Mouse (Mus musculus) gastrocnemius, adult 18-20 months (tissue): Measurements from ENCODE around the gene Litaf. TPM values are rescaled to one million over a fixed set of nuclear protein-coding genes. Genes with fewer than 3 reads are reported as not detected.

Experiments
- DNase-seq: peaks from one replicate; pipeline ENCODE4 v3.0.0; 2021; ENCODE audit warnings: low spot score
- microRNA-seq: library from miRNA; unstranded; fragments of <30 nt; microRNA quantifications from one replicate; pipeline ENCODE4 v1.2.0, GENCODE M21; 2021
- total RNA-seq, 2 experiments: library from RNA; stranded (reverse); gene quantifications; 2 replicates each; pipeline ENCODE4 v1.2.3; 2021

The Litaf gene
- total RNA-seq, 2 experiments from 2014 or later, result 8.7 to 10.7 TPM

GRCm38 (mm10) chr16:10919856-10920255 lies 146.1 kb downstream of the Litaf start:
- DNase-seq, result no peak

DNA sequence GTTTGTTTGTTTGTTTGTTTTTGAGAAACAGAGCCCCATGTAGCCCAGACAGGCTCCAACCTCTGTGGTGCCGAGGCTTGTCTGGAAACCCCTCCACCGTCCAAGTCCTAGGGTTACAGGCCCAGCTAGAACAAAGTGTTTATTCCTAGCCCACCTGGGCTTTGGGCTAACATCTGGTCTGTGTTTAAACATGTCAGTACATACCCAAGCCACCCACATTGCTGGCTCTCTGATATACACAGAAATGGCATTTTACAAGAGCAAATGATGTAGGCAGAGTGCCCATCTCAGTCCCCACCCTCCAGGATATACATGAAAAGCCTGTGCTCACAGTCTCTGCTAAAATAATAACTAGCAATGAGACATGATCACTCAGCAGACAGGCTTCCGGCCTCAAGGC lies 149.7 kb downstream of the Litaf start:
- DNase-seq, result no peak

DNA sequence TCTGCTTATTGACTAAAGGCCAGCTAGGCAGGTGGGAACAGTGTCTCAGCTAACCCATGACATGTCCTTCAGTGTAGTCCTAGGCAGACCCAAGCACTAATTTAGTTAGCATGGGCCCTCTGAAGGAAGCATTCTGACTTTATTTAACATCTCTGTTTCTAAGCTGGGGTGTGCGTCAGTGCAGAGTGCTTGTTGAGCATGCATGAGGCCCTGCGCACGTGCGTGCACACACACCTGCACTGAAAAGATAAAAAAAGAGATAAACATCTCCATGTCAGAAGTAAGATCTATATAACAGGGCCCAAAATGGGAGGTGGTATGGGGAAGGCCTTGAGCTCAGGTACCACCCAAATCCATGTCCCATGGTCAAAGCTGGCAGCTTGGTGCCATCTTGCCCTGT lies 150.9 kb downstream of the Litaf start:
- DNase-seq, result no peak

- no peak for DNase-seq
Observed at GRCm38 (mm10) chr16:10911061-10911460, 154.9 kb downstream of the Litaf start.

DNA sequence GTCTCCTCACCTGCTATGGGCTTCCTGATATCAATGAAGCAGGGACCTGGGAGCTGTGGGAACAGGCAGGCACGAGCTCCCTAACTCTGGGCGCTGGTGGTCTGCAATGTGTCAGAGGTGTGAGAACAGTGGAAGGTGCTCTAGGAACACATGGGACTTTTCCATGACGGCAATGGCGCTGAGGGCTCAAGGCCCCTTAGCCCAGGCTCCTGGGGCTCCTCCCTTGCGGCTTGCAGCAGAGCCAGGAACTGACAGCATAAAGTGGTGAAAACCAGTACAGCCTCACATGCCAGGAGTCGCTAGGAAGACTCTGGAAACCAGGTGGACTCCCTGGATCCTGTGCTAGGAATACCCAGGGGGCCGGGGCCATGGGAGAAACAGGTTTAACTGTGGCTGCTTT lies 155.4 kb downstream of the Litaf start:
- no peak for DNase-seq

Small RNAs within 50 kb of the gene (microRNA-seq; reads per million reads assigned to microRNA genes)
- gene Gm26268, result not detected

Other genes with a start within 250 kb of the Litaf start
- 1 to 10 TPM in 1 of 2 experiments, under 1 TPM in 1; 0.95 to 1.5 TPM for gene Rmi2, start 231.1 kb downstream of the Litaf start, total RNA-seq
- gene Snn, start 5.2 kb downstream of the Litaf start, total RNA-seq, result 1 to 10 TPM; 2.4 to 3.4 TPM
- 1 to 10 TPM; 6.7 to 9.0 TPM for gene Txndc11, start 68.5 kb upstream of the Litaf start, total RNA-seq
- 10 to 100 TPM; 10.3 to 16.8 TPM for gene Zc3h7a, start 110.2 kb upstream of the Litaf start, total RNA-seq
- gene Rsl1d1, start 137.2 kb upstream of the Litaf start, total RNA-seq, result 10 to 100 TPM; 42.7 to 44.9 TPM
- gene Gspt1, start 188.2 kb upstream of the Litaf start, total RNA-seq, result 10 to 100 TPM; 60.7 to 60.8 TPM
- gene Tnfrsf17, start 247.7 kb upstream of the Litaf start, total RNA-seq, result not detected